Mouse (Mus musculus): ENCODE measurements at regions not wholly inside any gene's neighbourhood (a gene's known extent, or its start where the extent isn't known, plus 50 kb on each side); places are given as distances from the start of the nearest gene placed in this dataset.

DNA sequence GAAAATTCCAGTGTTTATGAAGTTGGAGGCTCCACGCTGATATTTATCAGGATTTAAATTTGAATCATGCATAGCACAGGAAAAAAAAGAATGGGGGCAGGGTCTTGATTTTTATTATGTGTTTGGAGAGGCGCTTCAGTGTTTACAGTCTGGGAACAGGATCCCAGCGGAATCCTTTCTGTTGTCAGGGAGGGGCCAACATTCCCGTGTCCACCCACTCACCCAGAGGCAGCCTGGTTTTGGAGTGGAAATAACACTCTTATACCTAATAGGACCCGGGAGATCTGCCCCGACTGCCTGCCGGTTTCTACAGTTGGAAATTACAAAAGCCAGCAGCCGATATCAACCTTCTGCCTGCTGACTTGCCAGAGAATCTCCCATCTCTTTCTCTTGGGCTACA lies 120.2 kb upstream of the Zfp217 start:
- TF ChIP-seq POLR2A (IDR thresholded peaks at IDR 0.05; ENCODE audit: borderline replicate concordance, low read depth, low read length) (no peak), CTCF (IDR thresholded peaks at IDR 0.05; ENCODE audit: low read depth, low read length) (no peak)

Data from bone marrow macrophage, adult 2 months (primary cell).